Mouse (Mus musculus): Measurements from ENCODE around the gene Thrap3. TPM values are rescaled to one million over a fixed set of nuclear protein-coding genes. Genes with fewer than 3 reads are reported as not detected.
A peak's percentile ranks its signal among the peaks of the same experiment; 100 is the strongest.

Thrap3 gene
- 10 to 100 TPM; 92.1 to 99.3 TPM for total RNA-seq (2021)
- long read RNA-seq, experiment 1, full-length matches to known transcripts, result 5 of 13 reads
- long read RNA-seq, experiment 1, partial matches to known transcripts, result 2 of 13 reads
- long read RNA-seq, experiment 1, other reads (novel, unspliced or antisense), result 6 of 13 reads
- long read RNA-seq, experiment 2, full-length matches to known transcripts, result 4 of 24 reads
- long read RNA-seq, experiment 2, partial matches to known transcripts, result 3 of 24 reads
- long read RNA-seq, experiment 2, other reads (novel, unspliced or antisense), result 17 of 24 reads

GRCm38 (mm10) chr4:126202303-126203181, at the start of gene Thrap3:
Gene Thrap3, minus strand, starts transcription at chr4:126202760.
- intact Hi-C loops (cut with DNase I; ENCODE audit: low total_unique reads), result no loop called here
- peak; percentile 100 for DNase-seq

GRCm38 (mm10) chr4:126251655-126252254, 49.2 kb upstream of the Thrap3 start:
- intact Hi-C loops (cut with DNase I; ENCODE audit: low total_unique reads), result no loop called here
- no peak for DNase-seq

- DNase-seq, result no peak
- intact Hi-C loops (cut with DNase I; ENCODE audit: low total_unique reads), result no loop called here
These were observed 48.1 kb upstream of the Thrap3 start for GRCm38 (mm10) chr4:126250659-126251058.

- intact Hi-C loops (cut with DNase I; ENCODE audit: low total_unique reads), result no loop called here
- no peak for DNase-seq
These were observed 45.8 kb upstream of the Thrap3 start for GRCm38 (mm10) chr4:126248261-126248868.

- no peak for DNase-seq
- intact Hi-C loops (cut with DNase I; ENCODE audit: low total_unique reads), result no loop called here
These were observed 43.8 kb upstream of the Thrap3 start for GRCm38 (mm10) chr4:126246202-126246889.

GRCm38 (mm10) chr4:126242510-126242909, 40.0 kb upstream of the Thrap3 start:
- intact Hi-C loops (cut with DNase I; ENCODE audit: low total_unique reads), result no loop called here
- no peak for DNase-seq

GRCm38 (mm10) chr4:126241956-126242355, 39.4 kb upstream of the Thrap3 start:
- no peak for DNase-seq
- intact Hi-C loops (cut with DNase I; ENCODE audit: low total_unique reads), result no loop called here

GRCm38 (mm10) chr4:126239862-126240475, 37.4 kb upstream of the Thrap3 start:
- intact Hi-C loops (cut with DNase I; ENCODE audit: low total_unique reads), result no loop called here
- no peak for DNase-seq

GRCm38 (mm10) chr4:126237721-126238242, 35.2 kb upstream of the Thrap3 start:
- peak; percentile 58 for DNase-seq
- intact Hi-C loops (cut with DNase I; ENCODE audit: low total_unique reads), result no loop called here

- intact Hi-C loops (cut with DNase I; ENCODE audit: low total_unique reads), result no loop called here
- DNase-seq, result no peak
These were observed 34.1 kb upstream of the Thrap3 start for GRCm38 (mm10) chr4:126236467-126237280.

GRCm38 (mm10) chr4:126235191-126235590, 32.6 kb upstream of the Thrap3 start:
- DNase-seq, result no peak
- intact Hi-C loops (cut with DNase I; ENCODE audit: low total_unique reads), result no loop called here

GRCm38 (mm10) chr4:126234496-126235175, 32.1 kb upstream of the Thrap3 start:
- DNase-seq, result no peak
- intact Hi-C loops (cut with DNase I; ENCODE audit: low total_unique reads), result no loop called here

- no peak for DNase-seq
- intact Hi-C loops (cut with DNase I; ENCODE audit: low total_unique reads), result no loop called here
These were observed 31.2 kb upstream of the Thrap3 start for GRCm38 (mm10) chr4:126233676-126234308.

GRCm38 (mm10) chr4:126229900-126230299, 27.3 kb upstream of the Thrap3 start:
- intact Hi-C loops (cut with DNase I; ENCODE audit: low total_unique reads), result no loop called here
- no peak for DNase-seq

GRCm38 (mm10) chr4:126228144-126228543, 25.6 kb upstream of the Thrap3 start:
- intact Hi-C loops (cut with DNase I; ENCODE audit: low total_unique reads), result no loop called here
- no peak for DNase-seq

- peak; percentile 89 for DNase-seq
- intact Hi-C loops (cut with DNase I; ENCODE audit: low total_unique reads), result loop anchor here (2.0 kb wide), 1 partner anchor 34 kb away; no protein-coding TSS in a partner anchor
These were observed 24.7 kb upstream of the Thrap3 start for GRCm38 (mm10) chr4:126227077-126227761.
